Mouse (Mus musculus): ENCODE measurements at regions not wholly inside any gene's neighbourhood (a gene's known extent, or its start where the extent isn't known, plus 50 kb on each side); places are given as distances from the start of the nearest gene placed in this dataset.
A peak's percentile ranks its signal among the peaks of the same experiment; 100 is the strongest.

GRCm38 (mm10) chr16:49278478-49278877 lies 221.2 kb downstream of the Myh15 start:
- DNase-seq = peak; percentile 83

GRCm38 (mm10) chr16:49288096-49288714 lies 230.9 kb downstream of the Myh15 start:
- DNase-seq = peak; percentile 90

- no peak for DNase-seq
Measured at GRCm38 (mm10) chr16:49289200-49290079, 232.2 kb downstream of the Myh15 start.

- no peak for DNase-seq
Measured at GRCm38 (mm10) chr16:49303612-49304307, 246.5 kb downstream of the Myh15 start.

GRCm38 (mm10) chr16:49304354-49304753 lies 247.1 kb downstream of the Myh15 start:
- DNase-seq = no peak

GRCm38 (mm10) chr16:49317061-49317460 lies 259.8 kb downstream of the Myh15 start:
- DNase-seq = no peak

GRCm38 (mm10) chr16:49319047-49319678 lies 261.9 kb downstream of the Myh15 start:
- peak; percentile 14 for DNase-seq

- no peak for DNase-seq
Measured at GRCm38 (mm10) chr16:49319774-49320173, 262.5 kb downstream of the Myh15 start.

GRCm38 (mm10) chr16:49321951-49322350 lies 264.7 kb downstream of the Myh15 start:
- no peak for DNase-seq

- no peak for DNase-seq
Measured at GRCm38 (mm10) chr16:49330725-49331386, 273.6 kb downstream of the Myh15 start.

GRCm38 (mm10) chr16:49332107-49332722 lies 274.9 kb downstream of the Myh15 start:
- DNase-seq = no peak

- peak; percentile 51 for DNase-seq
Measured at GRCm38 (mm10) chr16:49335916-49336315, 278.6 kb downstream of the Myh15 start.

GRCm38 (mm10) chr16:49337948-49338347 lies 280.7 kb downstream of the Myh15 start:
- DNase-seq = no peak

GRCm38 (mm10) chr16:49358404-49358803 lies 301.1 kb downstream of the Myh15 start:
- DNase-seq = no peak

GRCm38 (mm10) chr16:49361731-49362130 lies 304.4 kb downstream of the Myh15 start:
- no peak for DNase-seq

- no peak for DNase-seq
Measured at GRCm38 (mm10) chr16:49369450-49369849, 312.2 kb downstream of the Myh15 start.

- no peak for DNase-seq
Measured at GRCm38 (mm10) chr16:49375108-49375507, 317.8 kb downstream of the Myh15 start.

- no peak for DNase-seq
Measured at GRCm38 (mm10) chr16:49378917-49379473, 320.0 kb upstream of the Ift57 start.

- no peak for DNase-seq
Measured at GRCm38 (mm10) chr16:49388135-49388534, 310.9 kb upstream of the Ift57 start.

- DNase-seq = peak; percentile 73
Measured at GRCm38 (mm10) chr16:49407956-49408795, 290.9 kb upstream of the Ift57 start.

- no peak for DNase-seq
Measured at GRCm38 (mm10) chr16:49409235-49409634, 289.8 kb upstream of the Ift57 start.

Data from retina, postnatal 1 day (tissue).